Mouse (Mus musculus) heart, adult 2 months (tissue): ENCODE measurements around the gene Ap2s1.

ENCODE experiments used
- CTCF ChIP-seq: fragments of 200-600 bp; IDR thresholded peaks from 2 replicates; pipeline ENCODE4 v1.8.1; 2022; ENCODE audit warnings: antibody characterized with exemption, mild to moderate bottlenecking, moderate library complexity
- EP300 ChIP-seq: fragments of 200-500 bp; IDR thresholded peaks from 2 replicates; pipeline ENCODE4 v1.6.1; 2011; ENCODE audit warnings: low read depth, low read length, control low read depth; ENCODE audit not compliant: insufficient read depth
- POLR2A ChIP-seq: fragments of 200-500 bp; IDR thresholded peaks from 2 replicates; pipeline ENCODE4 v1.6.1; 2011; ENCODE audit warnings: mild to moderate bottlenecking, low read depth, low read length, control low read depth; ENCODE audit not compliant: insufficient read depth

- TF ChIP-seq CTCF (no peak), POLR2A (no peak), EP300 (no peak)
These were observed 28.2 kb downstream of the Ap2s1 start for GRCm38 (mm10) chr7:16766443-16766842.
